Mouse (Mus musculus) kidney, adult 2 months (tissue): ENCODE results near the gene Ccdc80.

Source experiments
- CTCF ChIP-seq: fragments of 200-500 bp; conservative IDR thresholded peaks from 2 replicates; pipeline ENCODE4 v1.5.1; 2011; ENCODE audit warnings: low read depth, mild to moderate bottlenecking, control low read depth, low read length, moderate library complexity, mixed read lengths; ENCODE audit not compliant: insufficient read depth, insufficient read length
- POLR2A ChIP-seq: fragments of 200-500 bp; IDR thresholded peaks from one replicate; pipeline ENCODE4 v1.6.1; 2011; ENCODE audit warnings: low read depth, low read length, control low read depth

- TF ChIP-seq CTCF (no peak), POLR2A (no peak)
Observed at GRCm38 (mm10) chr16:45108203-45108878, 15.1 kb downstream of the Ccdc80 start.
